Mouse (Mus musculus): ENCODE measurements around the gene Vps52.
A peak's percentile ranks its signal among the peaks of the same experiment; 100 is the strongest.

The Vps52 gene

DNA sequence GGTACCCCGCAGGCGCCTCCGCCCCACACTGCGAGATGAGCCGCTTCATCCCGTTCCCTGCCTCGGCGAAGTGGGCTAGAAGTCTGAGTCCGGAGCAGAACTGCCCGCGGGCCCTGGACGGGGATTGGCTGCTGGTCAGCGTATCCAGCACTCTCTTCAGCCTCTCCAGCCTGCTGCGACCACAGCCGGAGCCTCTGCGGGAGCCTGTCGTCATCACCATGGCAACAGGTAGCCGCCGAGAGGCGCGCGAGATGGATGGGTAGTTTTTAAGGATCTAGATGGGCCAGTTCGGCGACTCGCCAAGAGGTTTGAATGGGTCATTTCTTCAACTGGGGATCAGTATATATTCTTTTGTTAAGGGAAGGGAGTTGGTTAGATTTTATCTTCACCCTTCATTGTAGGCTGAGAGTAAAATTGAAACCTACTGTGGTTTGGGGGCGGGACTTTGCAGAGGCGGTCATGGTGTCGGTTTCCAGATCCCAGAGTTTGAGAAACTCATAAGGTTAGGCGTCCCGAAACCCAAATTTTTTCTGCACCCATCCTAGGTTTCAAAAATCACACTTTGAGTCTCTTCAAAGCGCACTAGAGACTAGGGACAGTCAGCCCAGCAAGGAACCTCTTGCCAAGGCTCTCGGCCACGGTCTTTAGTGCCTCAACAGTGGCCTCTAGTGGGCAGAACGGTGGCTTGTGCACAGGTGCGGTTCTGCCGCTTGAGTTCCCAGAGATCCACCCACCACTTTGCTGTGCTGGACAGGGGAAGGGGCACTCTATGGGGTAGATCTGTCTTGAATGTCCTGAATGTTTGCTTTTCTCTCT lies 35.1 kb upstream of the Vps52 start:
- peak; percentile 89 to 96 for DNase-seq

DNA sequence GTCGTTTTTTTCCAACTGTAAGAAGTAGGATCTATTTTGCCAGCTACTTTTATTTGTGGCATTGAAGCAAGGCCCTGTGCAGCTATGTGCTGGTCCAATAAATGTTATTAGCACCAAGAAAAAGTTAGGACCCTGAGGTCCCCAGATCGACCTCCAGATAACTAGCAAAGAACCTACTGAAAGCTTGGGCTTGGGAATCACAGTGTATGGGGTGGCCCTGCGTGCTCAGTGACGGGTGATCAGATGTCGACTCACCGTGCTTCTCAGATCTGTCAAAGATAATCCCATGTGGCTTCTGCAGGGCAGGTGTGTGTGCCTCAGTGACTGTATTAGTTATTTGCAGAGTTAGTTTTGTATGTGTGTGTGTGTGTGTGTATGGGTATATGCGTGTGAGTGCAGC lies 34.3 kb upstream of the Vps52 start:
- DNase-seq = no peak

DNA sequence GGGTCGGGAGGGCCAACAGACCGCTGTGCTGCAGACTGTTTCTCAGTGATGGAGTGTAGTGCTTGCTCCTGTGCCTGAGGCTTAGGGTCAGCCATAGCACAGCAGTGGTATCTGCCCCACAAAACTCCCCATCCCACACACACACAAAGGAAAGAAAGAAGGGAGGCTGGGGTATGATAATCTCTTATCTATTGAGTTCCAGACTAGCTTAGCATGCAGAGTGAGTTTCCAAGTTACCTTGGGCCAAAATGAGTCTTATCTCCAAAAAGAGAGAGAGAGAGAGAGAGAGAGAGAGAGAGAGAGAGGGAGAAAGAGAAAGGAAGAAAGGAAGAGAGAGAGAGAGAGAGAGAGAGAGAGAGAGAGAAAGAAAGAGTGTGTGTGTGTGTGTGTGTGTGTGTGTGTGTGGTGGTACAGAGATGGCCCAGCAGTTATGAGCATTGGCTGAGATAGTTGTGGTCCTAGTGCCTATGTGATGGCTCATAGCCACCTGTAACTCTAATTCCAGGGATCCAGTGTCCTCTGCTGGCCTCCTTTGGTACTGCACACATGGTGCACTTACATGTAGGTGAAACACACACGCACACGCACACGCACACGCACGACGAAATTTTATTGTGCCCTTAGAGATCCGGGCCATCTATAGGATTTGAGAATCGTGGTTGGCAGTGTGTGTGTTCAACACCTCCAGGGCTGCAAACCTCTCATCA lies 30.9 kb upstream of the Vps52 start:
- DNase-seq = peak; percentile 35 to 75

DNA sequence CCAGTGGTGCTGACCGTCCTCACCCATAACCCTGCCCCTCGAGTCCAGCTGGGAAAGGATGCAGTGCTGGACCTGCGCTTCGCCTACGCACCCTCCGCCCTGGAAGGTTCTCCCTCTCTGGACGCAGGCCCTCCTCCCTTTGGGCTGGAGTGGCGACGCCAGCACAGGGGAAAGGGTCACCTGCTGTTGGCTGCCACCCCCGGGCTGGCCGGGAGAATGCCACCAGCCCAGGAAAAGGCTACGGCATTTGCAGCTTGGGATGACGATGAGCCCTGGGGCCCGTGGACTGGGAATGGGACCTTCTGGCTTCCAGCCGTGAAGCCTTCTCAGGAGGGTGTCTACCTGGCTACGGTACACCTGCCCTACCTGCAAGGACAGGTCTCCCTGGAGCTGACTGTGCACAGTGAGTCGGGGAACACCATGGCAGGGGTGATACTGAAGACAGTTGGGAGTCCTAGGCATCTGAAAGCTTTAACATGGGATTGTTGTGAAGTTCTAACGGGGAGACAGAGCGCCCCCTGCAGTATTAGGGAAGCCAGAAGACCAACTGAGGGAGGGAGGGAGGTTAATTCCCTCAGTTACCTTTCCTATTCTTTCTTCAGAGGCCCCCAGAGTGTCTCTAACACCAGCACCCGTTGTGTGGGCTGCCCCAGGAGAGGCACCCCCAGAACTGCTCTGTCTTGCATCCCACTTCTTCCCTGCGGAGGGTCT lies 30.1 kb upstream of the Vps52 start:
- DNase-seq = no peak

DNA sequence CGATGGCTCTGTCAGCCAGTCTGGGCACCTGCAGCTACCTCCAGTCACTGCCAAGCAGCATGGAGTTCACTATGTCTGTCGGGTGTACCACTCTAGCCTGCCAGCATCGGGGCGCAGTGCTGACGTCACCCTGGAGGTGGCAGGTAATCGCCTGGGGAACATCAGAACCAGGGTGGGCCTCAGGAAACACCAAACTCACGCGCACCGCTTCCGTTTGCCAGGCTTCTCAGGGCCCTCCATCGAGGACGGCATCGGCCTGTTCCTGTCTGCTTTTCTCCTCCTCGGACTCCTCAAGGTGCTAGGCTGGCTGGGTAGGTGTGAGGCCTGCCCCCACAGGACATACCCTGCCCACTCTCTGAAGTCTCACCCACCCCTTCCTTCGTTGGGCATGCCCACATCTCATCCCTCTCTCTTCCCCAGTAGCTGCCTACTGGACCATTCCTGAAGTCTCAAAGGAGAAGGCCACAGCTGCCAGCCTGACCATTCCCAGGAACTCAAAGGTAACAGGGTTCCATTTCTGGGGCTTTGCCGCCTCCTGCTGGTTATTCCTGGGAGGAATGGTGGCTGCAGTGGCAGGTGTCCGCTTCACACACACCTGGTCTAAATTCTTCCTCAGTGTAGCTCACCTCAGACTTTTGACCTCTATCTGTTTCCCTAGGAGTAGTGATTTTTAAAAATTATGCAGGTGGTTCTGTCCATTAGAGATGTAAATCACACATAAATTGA lies 29.2 kb upstream of the Vps52 start:
- peak; percentile 29 to 73 for DNase-seq

GRCm38 (mm10) chr17:33928251-33928947 lies 27.2 kb upstream of the Vps52 start:
- no peak for DNase-seq

GRCm38 (mm10) chr17:33929371-33930279 lies 26.0 kb upstream of the Vps52 start, which contains the start of gene Rgl2:
Rgl2 (plus strand) TSS chr17:33929543.
- peak; percentile 88 to 95 for DNase-seq

DNA sequence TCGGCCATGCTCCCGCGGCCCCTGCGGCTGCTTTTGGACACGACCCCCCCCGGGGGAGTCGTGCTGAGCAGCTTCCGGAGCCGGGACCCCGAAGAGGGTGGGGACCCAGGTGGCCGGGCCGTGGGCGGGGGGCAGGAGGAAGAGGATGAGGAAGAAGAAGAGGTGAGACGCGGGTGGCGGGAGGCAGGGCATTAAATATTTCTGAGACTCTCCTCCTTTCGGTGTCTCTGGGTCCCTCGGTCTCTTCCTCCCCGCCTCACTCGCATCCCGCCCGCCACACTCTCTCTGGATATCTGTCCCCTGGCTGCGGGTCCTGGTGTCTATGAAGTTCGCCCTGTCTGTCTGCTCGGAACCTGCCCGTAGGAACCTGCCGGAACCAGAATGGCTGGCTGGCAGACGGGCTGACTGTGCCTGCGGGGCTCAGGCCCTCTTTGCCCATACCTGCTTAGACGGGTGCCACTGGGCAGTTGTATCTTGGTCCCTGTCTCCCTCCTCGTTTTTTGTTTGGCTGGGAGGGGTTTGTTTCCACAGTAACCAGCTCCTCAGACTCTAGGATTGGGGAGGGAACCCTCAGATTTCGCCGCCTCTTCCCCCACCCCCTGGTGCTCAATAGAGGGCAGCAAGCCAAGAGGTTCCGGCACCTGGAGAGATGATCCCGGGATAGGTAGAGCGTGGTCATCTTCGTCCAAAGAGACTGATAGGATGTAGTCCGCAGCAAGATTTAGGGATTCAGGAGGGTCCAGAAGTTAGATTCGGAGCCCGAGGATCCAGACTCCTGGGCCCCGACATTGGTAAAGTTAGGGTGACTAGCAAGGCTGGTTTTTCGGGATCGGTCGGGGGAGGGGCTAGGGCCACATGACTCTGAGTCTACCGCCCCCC lies 25.1 kb upstream of the Vps52 start:
- DNase-seq = peak; percentile 81 to 84

GRCm38 (mm10) chr17:33931159-33931866 lies 24.3 kb upstream of the Vps52 start:
- DNase-seq = no peak

DNA sequence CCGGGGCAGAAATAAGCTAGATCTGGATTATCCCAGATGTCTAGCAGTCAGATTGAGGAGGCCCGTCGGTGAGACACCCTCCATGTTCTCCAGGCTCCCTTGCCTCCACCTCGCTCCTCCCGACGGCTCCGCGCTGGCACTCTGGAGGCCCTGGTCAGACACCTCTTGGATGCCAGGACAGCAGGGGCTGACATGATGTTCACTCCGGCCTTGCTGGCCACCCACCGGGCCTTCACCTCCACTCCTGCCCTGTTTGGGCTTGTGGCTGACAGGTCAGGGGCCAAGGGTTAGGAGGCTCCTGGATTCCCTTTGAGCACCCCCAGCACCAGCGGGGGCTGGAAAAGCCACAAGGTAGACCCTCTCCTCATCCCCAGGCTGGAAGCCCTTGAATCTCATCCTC lies 23.7 kb upstream of the Vps52 start:
- no peak for DNase-seq

DNA sequence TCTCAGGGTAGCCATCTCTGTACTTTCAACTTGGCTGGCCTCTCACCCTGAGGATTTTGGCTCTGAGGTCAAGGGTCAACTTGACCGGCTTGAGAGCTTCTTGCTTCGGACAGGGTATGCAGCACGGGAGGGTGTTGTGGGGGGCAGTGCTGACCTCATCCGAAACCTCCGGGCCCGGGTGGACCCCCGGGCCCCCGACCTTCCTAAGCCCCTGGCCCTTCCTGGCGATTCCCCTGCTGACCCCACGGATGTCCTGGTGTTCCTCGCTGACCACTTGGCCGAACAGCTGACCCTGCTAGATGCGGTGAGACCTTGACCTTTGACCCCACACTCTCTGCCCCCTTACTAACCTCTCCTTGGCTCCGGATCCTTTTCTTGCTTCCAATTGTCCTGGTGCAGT lies 23.2 kb upstream of the Vps52 start:
- DNase-seq = no peak

- DNase-seq = no peak
Observed at GRCm38 (mm10) chr17:33932970-33933369, 22.6 kb upstream of the Vps52 start.

DNA sequence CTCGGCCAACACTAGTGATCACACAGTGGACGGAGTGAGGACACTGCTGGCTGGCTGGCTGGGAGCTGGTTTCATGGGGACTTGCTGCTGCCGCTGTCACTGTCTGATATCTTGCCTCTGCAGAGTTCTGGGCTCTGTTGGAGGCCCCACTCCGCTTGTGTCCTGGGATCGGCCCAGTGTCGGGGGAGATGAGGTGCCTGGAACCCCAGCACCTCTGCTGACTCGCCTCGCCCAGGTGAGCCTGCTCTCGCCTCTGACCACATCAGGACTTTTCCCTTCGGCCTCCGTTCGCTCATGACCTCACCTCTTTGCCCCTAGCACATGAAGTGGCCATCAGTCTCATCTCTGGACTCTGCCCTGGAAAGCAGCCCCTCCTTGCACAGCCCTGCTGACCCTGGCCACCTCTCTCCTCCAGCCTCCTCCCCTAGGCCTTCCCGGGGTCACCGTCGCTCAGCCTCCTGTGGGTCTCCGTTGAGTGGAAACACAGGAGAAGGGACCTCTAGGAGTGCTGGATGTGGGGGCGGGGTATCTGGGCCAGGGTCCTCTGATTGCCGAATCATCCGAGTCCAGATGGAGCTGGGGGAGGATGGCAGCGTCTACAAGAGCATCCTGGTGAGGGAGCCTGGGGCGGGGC lies 20.1 kb upstream of the Vps52 start:
- DNase-seq = no peak

DNA sequence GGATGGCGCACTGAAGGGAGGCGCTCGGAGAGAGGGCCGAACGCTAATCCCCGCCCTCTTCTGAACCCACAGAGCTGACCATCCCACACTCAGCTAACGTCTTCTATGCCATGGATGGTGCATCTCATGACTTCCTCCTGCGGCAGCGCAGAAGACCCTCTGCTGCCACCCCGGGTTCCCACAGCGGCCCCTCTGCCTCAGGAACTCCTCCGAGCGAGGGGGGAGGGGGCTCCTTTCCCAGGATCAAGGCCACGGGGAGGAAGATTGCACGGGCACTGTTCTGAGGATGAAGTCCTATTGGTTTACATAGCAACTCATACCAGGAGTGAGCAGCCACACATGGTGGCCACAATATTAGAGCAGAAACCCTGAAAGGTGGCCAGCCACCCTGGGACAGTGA lies 18.6 kb upstream of the Vps52 start:
- DNase-seq = no peak

DNA sequence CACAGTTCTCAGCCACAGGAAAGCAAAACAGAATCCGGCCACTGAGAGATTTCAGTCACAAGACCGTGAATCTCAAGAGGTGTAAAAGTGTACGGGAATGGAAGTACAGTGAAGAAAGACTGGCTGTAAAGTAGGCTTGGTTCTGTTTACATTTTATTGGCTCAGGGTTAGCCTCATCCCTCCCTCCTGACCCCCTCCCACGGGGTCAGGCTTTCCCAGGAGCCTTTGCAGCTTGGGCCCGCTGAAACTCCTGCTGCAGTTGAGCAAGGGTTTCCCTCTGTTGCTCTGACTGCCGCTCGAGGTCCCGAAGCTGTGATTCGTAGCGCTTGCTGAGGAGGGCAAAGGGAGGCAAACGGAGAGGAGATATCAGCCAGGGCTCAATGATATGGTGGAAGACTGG lies 16.8 kb upstream of the Vps52 start:
- no peak for DNase-seq

GRCm38 (mm10) chr17:33940206-33940805 lies 15.3 kb upstream of the Vps52 start, which contains the start of the genes Pfdn6 and Wdr46:
Pfdn6 (minus strand) TSS chr17:33940343.
Wdr46 (plus strand) TSS chr17:33940660.
- DNase-seq = peak; percentile 93 to 95

DNA sequence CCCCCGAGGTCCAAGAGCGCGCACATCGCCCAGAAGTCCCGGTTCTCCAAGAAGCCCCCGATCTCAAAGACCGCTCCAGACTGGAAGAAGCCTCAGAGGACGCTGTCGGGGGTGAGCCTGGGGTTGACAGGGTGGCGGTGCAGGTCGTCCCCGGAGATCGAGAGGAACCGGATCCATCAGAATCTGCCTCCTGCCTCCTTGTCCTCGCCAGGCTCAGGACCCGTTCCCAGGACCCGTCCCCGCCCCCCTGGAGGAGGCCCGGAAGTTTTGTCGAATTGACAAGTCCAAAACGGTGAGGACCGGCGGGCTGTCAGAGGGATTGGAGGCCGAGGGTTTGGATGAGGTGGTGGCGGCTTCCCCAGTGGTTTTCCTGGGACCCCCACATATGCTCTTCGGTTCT lies 14.6 kb upstream of the Vps52 start:
- DNase-seq = peak in 1 of 2 experiments; percentile 64

- DNase-seq = no peak
Observed at GRCm38 (mm10) chr17:33941381-33941780, 14.2 kb upstream of the Vps52 start.
